In the genomic region with DNA sequence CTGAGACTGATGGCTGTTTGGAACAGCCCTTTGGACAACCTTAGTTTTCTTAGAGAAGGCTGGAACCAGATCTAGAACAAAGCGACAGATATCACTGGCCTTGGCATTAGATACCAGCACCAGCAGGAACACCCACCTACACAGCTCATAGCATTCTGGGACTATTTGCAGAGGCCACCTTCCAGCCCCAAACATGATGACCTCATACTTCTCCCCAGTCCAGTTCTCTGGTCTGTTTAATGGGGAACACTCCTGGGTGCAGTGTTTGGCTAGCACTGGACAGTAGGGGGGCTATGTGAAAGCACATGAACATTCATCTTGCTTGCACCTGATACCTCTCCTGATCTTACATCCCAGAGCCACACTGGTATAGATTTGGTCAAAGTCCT, we compare ENCODE assay signal across 16 mouse cellular contexts.
"Had no signal": no experiment of that assay in that cellular context is flagged by ENCODE, and none has a peak within 500 bp of the region (broad histone marks: within the 10 kb centered on the region; RNA-seq: fewer than 3 reads in every experiment).

No protein-coding gene starts in this region.

- H3K4me1 ChIP-seq: lung, embryonic 15.5 days had no signal

- H3K27ac ChIP-seq: left cerebral cortex, adult 2 months; liver, embryonic 14.5 days; lung, embryonic 15.5 days; midbrain, embryonic 12.5 days had no signal

- H3K4me2 ChIP-seq: lung, embryonic 15.5 days; midbrain, embryonic 12.5 days had no signal

- H3K9ac ChIP-seq: liver, embryonic 14.5 days; lung, embryonic 15.5 days; midbrain, embryonic 12.5 days had no signal

- ATAC-seq: midbrain, embryonic 16.5 days had no signal

- H3K27me3 ChIP-seq: lung, embryonic 15.5 days; megakaryocyte, embryonic 14.5 days had no signal

- H3K36me3 ChIP-seq: midbrain, embryonic 12.5 days had no signal

- H3K4me3 ChIP-seq: left cerebral cortex, adult 2 months; lung, embryonic 15.5 days; megakaryocyte, embryonic 14.5 days; midbrain, embryonic 12.5 days had no signal

- H3K9me3 ChIP-seq: lung, embryonic 15.5 days; megakaryocyte, embryonic 14.5 days; midbrain, embryonic 12.5 days had no signal

- DNase-seq: kidney, adult 9 months; kidney, postnatal 14 days; kidney, postnatal 4 days; layer of hippocampus, adult 9-11 months; lung, adult 18-20 months; lung, postnatal 10 days; lung, postnatal 36 days; thymus, adult 2 months; thymus, postnatal 14 days; thymus, postnatal 4 days had no signal
